20 mouse cellular contexts compared by ENCODE assay signal in the genomic region with DNA sequence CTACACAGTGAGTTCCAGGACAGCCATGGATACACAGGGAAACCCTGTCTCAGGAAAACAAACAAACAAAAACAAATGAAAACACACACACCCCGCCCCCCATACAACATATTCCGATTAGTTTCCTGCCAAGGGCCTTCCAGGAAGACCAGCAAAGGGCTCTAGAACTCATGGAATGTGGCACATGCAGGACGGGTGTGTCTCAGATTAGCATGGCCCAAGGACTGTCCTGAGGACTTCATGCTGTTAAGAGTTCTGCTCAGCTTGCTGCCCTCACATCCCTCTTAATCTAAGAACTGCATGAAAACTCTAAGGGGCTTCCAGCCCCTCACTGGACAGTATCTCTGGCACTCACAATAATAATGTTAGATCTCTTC. TPM values are rescaled to one million over a fixed set of nuclear protein-coding genes. Genes with fewer than 3 reads are reported as not detected.
A peak's percentile ranks its signal among the peaks of the same experiment; 100 is the strongest.
DNase-seq lines count a peak whose midpoint lies in the region; ATAC-seq and TF ChIP-seq lines count a peak whose summit lies in the region.
"Had no signal": no experiment of that assay in that cellular context is flagged by ENCODE, and none has a peak within 500 bp of the region (broad histone marks: within the 10 kb centered on the region; RNA-seq: fewer than 3 reads in every experiment).

No protein-coding gene starts in this region.

- H3K9ac ChIP-seq in lung, postnatal 0 days (replicated peaks; ENCODE audit: low read depth): no peak overlapping the region
- H3K9ac ChIP-seq: heart, embryonic 13.5 days; hindbrain, embryonic 15.5 days had no signal

- no peaks in the 10 kb centered on the region for H3K9me3 ChIP-seq in lung, postnatal 0 days (ENCODE audit: low read length)
- no peaks in the 10 kb centered on the region for H3K9me3 ChIP-seq in E14TG2a.4 (ENCODE audit: low read length)
- H3K9me3 ChIP-seq: embryonic facial prominence, embryonic 10.5 days; forebrain, embryonic 10.5 days; heart, embryonic 13.5 days; hindbrain, embryonic 15.5 days had no signal

- no peak overlapping the region for H3K4me3 ChIP-seq in lung, postnatal 0 days (ENCODE audit: low read depth, low read length)
- H3K4me3 ChIP-seq in lung, adult 2 months (replicated peaks; ENCODE audit: extremely low read depth, low read depth, low read length): no peak overlapping the region
- H3K4me3 ChIP-seq in E14TG2a.4 (replicated peaks; ENCODE audit: low read length): peak overlapping the region; percentile 20; the same call in 1 of the 2 replicates
- H3K4me3 ChIP-seq: embryonic facial prominence, embryonic 10.5 days; erythroblast, embryonic 14.5 days; forebrain, embryonic 10.5 days; heart, embryonic 13.5 days; hindbrain, embryonic 15.5 days had no signal

- peak; percentile 27 for DNase-seq in lung, postnatal 0 days (ENCODE audit: low spot score)
- DNase-seq in lung, adult 2 months: no peak
- peak; percentile 30 for DNase-seq in Muller cell, postnatal 12 days (ENCODE audit: inconsistent ontology term)
- no peak for DNase-seq in right cerebral cortex, postnatal 25 days
- DNase-seq: adrenal gland, postnatal 10 days; cerebellum, adult 18-20 months; cerebellum, adult 9-11 months; gastrocnemius, postnatal 36 days; heart, adult 11 months; heart, postnatal 36 days had no signal

- H3K27me3 ChIP-seq in lung, postnatal 0 days (replicated peaks; ENCODE audit: insufficient read depth, low read length): no peaks in the 10 kb centered on the region
- H3K27me3 ChIP-seq in E14TG2a.4 (ENCODE audit: insufficient read depth, low read length): no peaks in the 10 kb centered on the region
- H3K27me3 ChIP-seq: heart, embryonic 13.5 days; hindbrain, embryonic 15.5 days had no signal

- peak; percentile 41; the same call in 1 of the 2 replicates for TF ChIP-seq EP300 in lung, postnatal 0 days (IDR thresholded peaks at IDR 0.05)

- peak; percentile 68 for ATAC-seq in lung, postnatal 0 days
- ATAC-seq in erythroblast, adult 5-6 weeks (replicated peaks; ENCODE audit: low FRiP score, poor library complexity, severe bottlenecking): no peak
- no peak for ATAC-seq in cerebellum, adult (ENCODE audit: insufficient number of reproducible peaks, low FRiP score, low TSS enrichment)
- ATAC-seq: forebrain, embryonic 14.5 days; intestine, embryonic 16.5 days had no signal

- no peak for TF ChIP-seq POLR2A in lung, adult 2 months (IDR thresholded peaks at IDR 0.05; ENCODE audit: borderline replicate concordance, extremely low read depth, low read depth, low read length)

- TF ChIP-seq CTCF in lung, postnatal 0 days (IDR thresholded peaks at IDR 0.05): no peak
- TF ChIP-seq CTCF in lung, adult 2 months (IDR thresholded peaks at IDR 0.05; ENCODE audit: insufficient read depth, low read length): no peak
- TF ChIP-seq CTCF in E14TG2a.4 (conservative IDR thresholded peaks at IDR 0.05; ENCODE audit: low read length): no peak

- H3K4me1 ChIP-seq in lung, postnatal 0 days (ENCODE audit: insufficient read depth, low read depth, low read length): 0 out of 2 replicates have a peak, but pooled peaks cover under 1% of the 10 kb centered on the region
- peaks cover 4% of the 10 kb centered on the region; the same call in 1 of the 2 replicates for H3K4me1 ChIP-seq in lung, adult 2 months (ENCODE audit: control insufficient read depth, insufficient read depth, low read length)
- peaks cover 41% of the 10 kb centered on the region for H3K4me1 ChIP-seq in E14TG2a.4 (replicated peaks; ENCODE audit: low read depth, low read length)

- 51% methylated on average over 3 of the region's 3 CpGs for WGBS in lung, postnatal 0 days
- WGBS in lung, adult 2 months: 38% methylated on average over 3 of the region's 3 CpGs

- no peaks in the 10 kb centered on the region for H3K36me3 ChIP-seq in lung, postnatal 0 days (ENCODE audit: insufficient read depth, low read length)
- H3K36me3 ChIP-seq in E14TG2a.4 (ENCODE audit: insufficient read depth, low read length): peaks cover 4% of the 10 kb centered on the region; the same call in 1 of the 2 replicates

- no peak overlapping the region for H3K4me2 ChIP-seq in lung, postnatal 0 days (replicated peaks; ENCODE audit: low read depth, low read length)
- H3K4me2 ChIP-seq: heart, embryonic 13.5 days; hindbrain, embryonic 15.5 days had no signal

- H3K27ac ChIP-seq in lung, postnatal 0 days (ENCODE audit: low read length): peak overlapping the region; percentile 26; the same call in 1 of the 2 replicates
- H3K27ac ChIP-seq: embryonic facial prominence, embryonic 10.5 days; forebrain, embryonic 10.5 days; heart, embryonic 13.5 days; hindbrain, embryonic 15.5 days had no signal

RNA-seq across cellular contexts. Expression of gene Nxpe3, which starts 6.5 kb away (rescaled TPM):
- 0.47 and 0.71 TPM in 2 replicates for polyA plus RNA-seq in lung, postnatal 0 days (2015; fragmentation: Nextera tagmentation; extraction: Ambion mirVana)
- polyA plus RNA-seq in lung, adult 2 months (2012; rRNA removed): 1.8 and 2.9 TPM in 2 replicates
- 1.0 and 1.3 TPM in 2 replicates for total RNA-seq in erythroblast, adult 5-6 weeks (2015; ENCODE audit: low replicate concordance)
- 0.77 and 0.84 TPM in 2 replicates for total RNA-seq in erythroblast, adult 5-6 weeks (2017; ENCODE audit: low replicate concordance)

RNA-seq across cellular contexts. Expression of gene Cep97, which starts 46.1 kb away (rescaled TPM):
- 3.8 and 4.0 TPM in 2 replicates for polyA plus RNA-seq in lung, postnatal 0 days (2015; fragmentation: Nextera tagmentation; extraction: Ambion mirVana)
- polyA plus RNA-seq in lung, adult 2 months (2012; rRNA removed): 0.55 and 1.6 TPM in 2 replicates
- total RNA-seq in erythroblast, adult 5-6 weeks (2015; ENCODE audit: low replicate concordance): 2.5 and 8.2 TPM in 2 replicates
- 1.5 and 2.2 TPM in 2 replicates for total RNA-seq in erythroblast, adult 5-6 weeks (2017; ENCODE audit: low replicate concordance)

RNA-seq across cellular contexts. Expression of gene Nfkbiz, which starts 49.9 kb away (rescaled TPM):
- polyA plus RNA-seq in lung, postnatal 0 days (2015; fragmentation: Nextera tagmentation; extraction: Ambion mirVana): 16.0 and 21.5 TPM in 2 replicates
- polyA plus RNA-seq in lung, adult 2 months (2012; rRNA removed): 13.4 and 15.3 TPM in 2 replicates
- 6.0 and 8.4 TPM in 2 replicates for total RNA-seq in erythroblast, adult 5-6 weeks (2015; ENCODE audit: low replicate concordance)
- total RNA-seq in erythroblast, adult 5-6 weeks (2017; ENCODE audit: low replicate concordance): 2.6 and 5.3 TPM in 2 replicates

Comparison
In these comparisons a context has a peak if more than half of its experiments do, and no peak if none do; other contexts are left out.
1. DNase-seq: peak in lung, postnatal 0 days (single experiment) and Muller cell, postnatal 12 days (single experiment); none in lung, adult 2 months (single experiment) and right cerebral cortex, postnatal 25 days (single experiment).